Mouse (Mus musculus): Measurements from ENCODE around the gene C1qa. TPM values are rescaled to one million over a fixed set of nuclear protein-coding genes. Genes with fewer than 3 reads are reported as not detected.

C1qa gene
- polyA plus RNA-seq, 1 experiment from 2014 or later, result 34.2 TPM

DNA sequence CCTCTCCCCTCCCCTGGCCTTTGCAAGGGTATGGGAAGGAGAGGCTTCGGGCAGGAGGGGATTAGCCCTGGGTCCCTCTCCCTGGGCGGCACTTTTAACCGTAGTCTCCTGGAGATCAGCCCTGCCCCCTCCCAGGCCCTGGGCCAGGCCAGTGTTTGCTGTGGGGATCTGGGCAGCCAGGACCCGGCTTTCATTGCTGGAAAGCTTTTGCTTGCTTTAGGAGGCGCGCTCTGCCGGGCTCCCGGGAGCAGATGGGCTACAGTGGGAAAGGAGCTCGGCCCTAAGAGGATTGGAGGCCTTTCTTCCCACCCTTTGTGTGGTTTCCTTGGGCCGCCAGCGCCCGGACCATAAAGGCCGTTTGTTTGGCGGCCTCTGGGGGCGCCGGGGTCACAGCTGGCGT lies 36.8 kb downstream of the C1qa start:
- ATAC-seq (replicated peaks; ENCODE audit: low FRiP score, low TSS enrichment, low read depth) (no peak), DNase-seq (ENCODE audit: low spot score) (no peak)
- H3K4me2 ChIP-seq (ENCODE audit: low read length), result no peak overlapping the region

DNA sequence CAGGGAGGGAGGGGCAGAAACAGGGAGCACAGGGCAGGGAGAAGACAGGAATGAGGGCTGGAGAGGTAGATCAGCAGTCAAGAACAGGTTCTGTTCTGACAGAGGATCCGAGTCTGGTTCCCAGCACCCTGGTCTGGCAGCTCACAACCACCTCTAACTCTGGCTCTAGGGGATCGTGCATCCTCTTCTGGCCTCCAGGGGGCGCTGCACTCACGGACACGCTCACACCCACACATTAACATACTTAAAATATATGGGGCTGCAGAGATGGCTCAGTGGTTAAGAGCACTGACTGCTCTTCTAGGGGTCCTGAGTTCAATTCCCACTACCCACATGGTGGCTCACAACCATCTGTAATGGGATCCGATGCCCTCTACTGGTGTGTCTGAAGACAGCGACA lies 38.6 kb downstream of the C1qa start:
- H3K4me3 ChIP-seq (ENCODE audit: low read depth, low read length), result no peak overlapping the region
- WGBS, result 83% methylated on average over 7 of the region's 7 CpGs
- H3K27me3 ChIP-seq (replicated peaks; ENCODE audit: control insufficient read depth, insufficient read depth, low read length), result no peaks in the 10 kb centered on the region
- no peak overlapping the region for H3K4me2 ChIP-seq (ENCODE audit: low read length)
- H3K36me3 ChIP-seq (ENCODE audit: control insufficient read depth, insufficient read depth, low read length), result no peaks in the 10 kb centered on the region
- DNase-seq (ENCODE audit: low spot score) (no peak), ATAC-seq (replicated peaks; ENCODE audit: low FRiP score, low TSS enrichment, low read depth) (no peak)
- H3K9ac ChIP-seq (ENCODE audit: low read length), result no peak overlapping the region
- H3K4me1 ChIP-seq (replicated peaks; ENCODE audit: control insufficient read depth, insufficient read depth, low read length), result peaks cover 14% of the 10 kb centered on the region
- no peak overlapping the region for H3K27ac ChIP-seq (ENCODE audit: low read depth)
- no peaks in the 10 kb centered on the region for H3K9me3 ChIP-seq (ENCODE audit: control insufficient read depth, low read length)

More for the DNA sequence above, 36.8 kb downstream of the C1qa start:
- Histone ChIP-seq H3K9ac (ENCODE audit: low read length) (no peak overlapping the region), H3K4me1 (replicated peaks; ENCODE audit: control insufficient read depth, insufficient read depth, low read length) (peaks cover 16% of the 10 kb centered on the region), H3K27me3 (replicated peaks; ENCODE audit: control insufficient read depth, insufficient read depth, low read length) (no peaks in the 10 kb centered on the region), H3K9me3 (ENCODE audit: control insufficient read depth, low read length) (no peaks in the 10 kb centered on the region), H3K36me3 (ENCODE audit: control insufficient read depth, insufficient read depth, low read length) (no peaks in the 10 kb centered on the region), H3K27ac (ENCODE audit: low read depth) (0 out of 2 replicates have a peak overlapping the region, but pooled peaks have one; percentile 18), H3K4me3 (ENCODE audit: low read depth, low read length) (no peak overlapping the region)
- WGBS, result 13% methylated on average over 17 of the region's 17 CpGs

DNA sequence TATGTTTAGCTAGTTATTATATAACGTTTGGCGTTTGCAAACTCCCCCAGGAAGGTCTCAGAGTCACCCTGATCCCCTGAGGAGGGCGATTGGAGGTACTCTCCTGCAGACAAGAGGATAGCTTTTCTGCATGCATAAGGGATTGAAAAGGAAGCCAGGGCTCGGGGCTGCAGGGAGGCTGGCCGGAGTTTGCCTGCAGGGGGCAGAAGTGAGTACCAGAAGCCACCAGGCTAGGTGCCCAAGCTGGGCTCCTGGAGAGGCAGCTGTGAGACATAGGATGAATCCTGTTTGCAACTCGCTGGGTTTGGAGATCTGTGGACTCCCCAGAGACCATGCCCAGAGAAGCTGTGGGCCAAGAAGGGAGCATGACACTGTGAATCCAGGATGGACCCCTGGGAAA lies 43.5 kb downstream of the C1qa start:
- H3K9me3 ChIP-seq (ENCODE audit: control insufficient read depth, low read length), result no peaks in the 10 kb centered on the region
- DNase-seq (ENCODE audit: low spot score) (no peak), ATAC-seq (replicated peaks; ENCODE audit: low FRiP score, low TSS enrichment, low read depth) (no peak)
- H3K27me3 ChIP-seq (replicated peaks; ENCODE audit: control insufficient read depth, insufficient read depth, low read length), result no peaks in the 10 kb centered on the region
- no peak overlapping the region for H3K4me2 ChIP-seq (ENCODE audit: low read length)
- H3K27ac ChIP-seq (ENCODE audit: low read depth), result no peak overlapping the region
- no peaks in the 10 kb centered on the region for H3K4me1 ChIP-seq (replicated peaks; ENCODE audit: control insufficient read depth, insufficient read depth, low read length)
- H3K36me3 ChIP-seq (ENCODE audit: control insufficient read depth, insufficient read depth, low read length), result no peaks in the 10 kb centered on the region
- H3K9ac ChIP-seq (ENCODE audit: low read length), result no peak overlapping the region
- H3K4me3 ChIP-seq (ENCODE audit: low read depth, low read length), result no peak overlapping the region
- 36% methylated on average over 6 of the region's 6 CpGs for WGBS

DNA sequence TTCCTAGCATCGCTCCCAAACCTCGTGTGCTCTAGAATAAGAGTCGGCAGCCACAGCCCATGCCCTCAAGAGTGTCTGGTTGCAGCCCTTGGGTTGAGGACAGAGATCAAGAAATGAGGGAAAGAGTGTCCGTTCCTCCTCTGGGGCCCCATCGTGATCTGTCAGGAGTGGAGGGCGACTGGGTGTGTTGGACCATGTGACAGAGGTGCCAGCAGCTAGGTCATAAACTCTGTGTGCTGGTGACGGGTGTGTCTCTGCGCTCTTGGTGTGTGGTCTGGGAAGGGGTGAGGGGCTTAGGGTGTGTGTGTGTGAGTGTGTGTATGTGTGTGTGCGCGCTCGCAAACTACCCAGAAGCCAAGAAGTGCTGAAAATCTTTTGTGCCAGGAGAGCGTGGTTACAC lies 45.6 kb downstream of the C1qa start:
- ATAC-seq (replicated peaks; ENCODE audit: low FRiP score, low TSS enrichment, low read depth) (peak; percentile 80), DNase-seq (ENCODE audit: low spot score) (no peak)
- Histone ChIP-seq H3K4me2 (ENCODE audit: low read length) (peak overlapping the region; percentile 6), H3K36me3 (ENCODE audit: control insufficient read depth, insufficient read depth, low read length) (no peaks in the 10 kb centered on the region), H3K9me3 (ENCODE audit: control insufficient read depth, low read length) (no peaks in the 10 kb centered on the region), H3K27me3 (replicated peaks; ENCODE audit: control insufficient read depth, insufficient read depth, low read length) (no peaks in the 10 kb centered on the region), H3K4me1 (replicated peaks; ENCODE audit: control insufficient read depth, insufficient read depth, low read length) (no peaks in the 10 kb centered on the region), H3K9ac (ENCODE audit: low read length) (no peak overlapping the region), H3K4me3 (ENCODE audit: low read depth, low read length) (no peak overlapping the region), H3K27ac (ENCODE audit: low read depth) (peak overlapping the region; percentile 77)
- 62% methylated on average over 12 of the region's 12 CpGs for WGBS

DNA sequence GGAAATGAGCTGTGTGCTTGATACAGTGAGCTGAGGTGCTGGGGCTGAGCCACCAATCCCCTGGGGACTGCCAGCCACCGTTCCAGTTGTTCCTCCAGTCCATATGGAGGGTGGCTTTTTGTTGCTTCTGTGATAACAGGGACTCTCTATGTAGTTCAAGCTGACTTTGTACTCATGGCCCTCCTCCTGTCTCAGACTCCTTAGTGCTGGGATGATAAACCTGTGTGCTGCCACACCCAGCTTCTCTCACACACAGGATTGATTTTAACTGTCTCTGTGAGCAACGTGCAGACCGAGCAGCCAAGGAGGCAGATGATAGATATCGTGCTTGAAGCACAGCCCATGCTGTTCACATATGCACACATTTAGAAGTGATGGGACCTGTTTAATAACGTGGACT lies 46.5 kb downstream of the C1qa start:
- Histone ChIP-seq H3K27me3 (replicated peaks; ENCODE audit: control insufficient read depth, insufficient read depth, low read length) (no peaks in the 10 kb centered on the region), H3K9ac (ENCODE audit: low read length) (no peak overlapping the region), H3K9me3 (ENCODE audit: control insufficient read depth, low read length) (no peaks in the 10 kb centered on the region), H3K36me3 (ENCODE audit: control insufficient read depth, insufficient read depth, low read length) (no peaks in the 10 kb centered on the region), H3K4me3 (ENCODE audit: low read depth, low read length) (no peak overlapping the region), H3K4me2 (ENCODE audit: low read length) (no peak overlapping the region), H3K4me1 (replicated peaks; ENCODE audit: control insufficient read depth, insufficient read depth, low read length) (no peaks in the 10 kb centered on the region), H3K27ac (ENCODE audit: low read depth) (peak overlapping the region; percentile 77; the same call in 1 of the 2 replicates)
- 43% methylated on average over 5 of the region's 5 CpGs for WGBS
- ATAC-seq (replicated peaks; ENCODE audit: low FRiP score, low TSS enrichment, low read depth) (peak; percentile 61), DNase-seq (ENCODE audit: low spot score) (no peak)

DNA sequence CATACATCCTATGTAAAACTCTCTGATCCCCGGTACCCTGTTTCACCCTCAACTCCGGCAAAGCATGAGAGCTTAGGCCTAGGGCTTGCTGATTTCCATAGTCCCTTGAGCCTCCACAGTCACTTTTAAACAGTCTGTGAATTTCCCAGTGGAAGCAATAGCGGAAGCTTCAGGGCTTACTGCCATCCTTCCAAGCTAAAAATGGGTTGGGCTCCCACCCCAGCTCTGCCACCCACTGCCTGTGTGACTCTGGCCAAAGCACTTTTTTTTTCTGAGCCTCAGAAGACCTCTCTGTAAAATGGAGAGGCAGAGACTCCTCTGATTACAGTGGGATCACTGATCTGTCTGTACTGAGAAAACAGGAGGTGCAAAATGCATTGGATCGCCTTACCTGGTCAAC lies 50.0 kb downstream of the C1qa start:
- DNase-seq (ENCODE audit: low spot score), result no peak
- 66% methylated on average over 4 of the region's 4 CpGs for WGBS
- H3K27me3 ChIP-seq (replicated peaks; ENCODE audit: control insufficient read depth, insufficient read depth, low read length), result no peaks in the 10 kb centered on the region
- no peak overlapping the region for H3K27ac ChIP-seq (ENCODE audit: low read depth)
- no peak overlapping the region for H3K9ac ChIP-seq (ENCODE audit: low read length)
- H3K4me1 ChIP-seq (replicated peaks; ENCODE audit: control insufficient read depth, insufficient read depth, low read length), result no peaks in the 10 kb centered on the region
- no peak overlapping the region for H3K4me2 ChIP-seq (ENCODE audit: low read length)
- H3K4me3 ChIP-seq (ENCODE audit: low read depth, low read length), result no peak overlapping the region
- ATAC-seq (replicated peaks; ENCODE audit: low FRiP score, low TSS enrichment, low read depth), result no peak
- H3K36me3 ChIP-seq (ENCODE audit: control insufficient read depth, insufficient read depth, low read length), result no peaks in the 10 kb centered on the region
- no peaks in the 10 kb centered on the region for H3K9me3 ChIP-seq (ENCODE audit: control insufficient read depth, low read length)

DNA sequence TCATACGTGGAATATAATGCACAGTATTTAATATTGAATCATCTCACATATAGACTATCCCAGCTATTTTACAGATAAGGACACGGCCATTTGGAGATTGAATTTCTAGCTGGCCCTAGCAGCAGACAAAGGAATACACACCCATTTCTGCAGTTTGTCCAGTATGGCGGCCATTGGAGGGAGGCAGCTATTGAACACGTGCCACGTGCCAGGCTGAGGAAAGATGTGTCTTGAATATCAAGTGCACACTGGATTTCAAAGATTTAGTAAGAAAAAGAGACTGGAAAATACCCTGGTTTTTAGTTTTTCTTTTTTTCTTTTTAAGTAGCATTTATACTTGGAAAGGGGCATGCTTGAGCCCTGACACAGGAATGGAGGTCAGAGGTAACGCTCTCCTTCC lies 51.4 kb downstream of the C1qa start:
- H3K36me3 ChIP-seq (ENCODE audit: control insufficient read depth, insufficient read depth, low read length), result no peaks in the 10 kb centered on the region
- no peaks in the 10 kb centered on the region for H3K9me3 ChIP-seq (ENCODE audit: control insufficient read depth, low read length)
- no peak overlapping the region for H3K4me2 ChIP-seq (ENCODE audit: low read length)
- H3K27me3 ChIP-seq (replicated peaks; ENCODE audit: control insufficient read depth, insufficient read depth, low read length), result no peaks in the 10 kb centered on the region
- DNase-seq (ENCODE audit: low spot score) (no peak), ATAC-seq (replicated peaks; ENCODE audit: low FRiP score, low TSS enrichment, low read depth) (no peak)
- H3K4me3 ChIP-seq (ENCODE audit: low read depth, low read length), result no peak overlapping the region
- H3K27ac ChIP-seq (ENCODE audit: low read depth), result no peak overlapping the region
- WGBS, result 85% methylated on average over 6 of the region's 6 CpGs
- H3K9ac ChIP-seq (ENCODE audit: low read length), result no peak overlapping the region
- no peaks in the 10 kb centered on the region for H3K4me1 ChIP-seq (replicated peaks; ENCODE audit: control insufficient read depth, insufficient read depth, low read length)

Other genes starting within 250 kb of the C1qa start
- 8.8 and 11.4 TPM in 2 replicates for gene Ephb2, start 62.8 kb downstream of the C1qa start, polyA plus RNA-seq (2014; fragmentation: Nextera tagmentation; extraction: Ambion mirVana)
- gene C1qb, start 12.6 kb downstream of the C1qa start, polyA plus RNA-seq (2014; fragmentation: Nextera tagmentation; extraction: Ambion mirVana), result 62.3 and 62.8 TPM in 2 replicates
- 27.5 and 32.3 TPM in 2 replicates for gene C1qc, start 5.7 kb downstream of the C1qa start, polyA plus RNA-seq (2014; fragmentation: Nextera tagmentation; extraction: Ambion mirVana)
- gene Epha8, start 58.0 kb upstream of the C1qa start, polyA plus RNA-seq (2014; fragmentation: Nextera tagmentation; extraction: Ambion mirVana), result 0.75 and 1.1 TPM in 2 replicates
- 4.4 and 4.7 TPM in 2 replicates for gene Zbtb40, start 150.0 kb upstream of the C1qa start, polyA plus RNA-seq (2014; fragmentation: Nextera tagmentation; extraction: Ambion mirVana)

All from intestine, embryonic 14.5 days (tissue).